Mouse (Mus musculus) MN1 (cell line): Measurements from ENCODE around the gene Gm21981.
"Not testable (repeated sequence)": the region's sequence is repeated elsewhere in the genome, so short reads cannot be mapped to it uniquely, and the experiment has no call there.

ENCODE experiments used
- DNase-seq: peaks from one replicate; pipeline ENCODE4 v3.0.0-alpha.2; 2016; ENCODE audit warnings: low spot score

Gm21981 gene

GRCm38 (mm10) chr17:47663009-47663713 is 31.1 kb downstream of the Gm21981 start:
- no peak for DNase-seq

GRCm38 (mm10) chr17:47658741-47659243 is 35.5 kb downstream of the Gm21981 start:
- DNase-seq, result no peak

GRCm38 (mm10) chr17:47657901-47658300 is 36.4 kb downstream of the Gm21981 start:
- no peak for DNase-seq

- DNase-seq, result no peak
Observed at GRCm38 (mm10) chr17:47655697-47656096, 38.6 kb downstream of the Gm21981 start.

GRCm38 (mm10) chr17:47654346-47654745 is 39.9 kb downstream of the Gm21981 start:
- not testable (repeated sequence) for DNase-seq

- DNase-seq, result no peak
Observed at GRCm38 (mm10) chr17:47651953-47652352, 42.3 kb downstream of the Gm21981 start.

- DNase-seq, result no peak
Observed at GRCm38 (mm10) chr17:47648966-47649365, 45.3 kb downstream of the Gm21981 start.

GRCm38 (mm10) chr17:47646683-47647082 is 47.6 kb downstream of the Gm21981 start:
- peak; percentile 53 for DNase-seq

GRCm38 (mm10) chr17:47642992-47643391 is 51.3 kb downstream of the Gm21981 start:
- DNase-seq, result no peak
